Mouse (Mus musculus) heart, embryonic 16.5 days (tissue): Measurements from ENCODE around the gene Ptbp1. TPM values are rescaled to one million over a fixed set of nuclear protein-coding genes. Genes with fewer than 3 reads are reported as not detected.

Experiments
- ATAC-seq: fragments of 200-750 bp; cut with Nextera tagmentation; replicated peaks from 2 replicates; pipeline ENCODE4 v1.8.0; 2017; ENCODE audit warnings: moderate number of reproducible peaks; ENCODE audit not compliant: insufficient read depth, low FRiP score; ENCODE audit errors: extremely low read depth
- H3K27ac ChIP-seq: fragments of 300-500 bp; sonication (generic); 2 replicates; pipeline ENCODE4 v1.5.1; 2014; ENCODE audit warnings: mild to moderate bottlenecking, low read length, control low read depth, moderate library complexity
- H3K27me3 ChIP-seq: fragments of 300-500 bp; sonication (generic); 2 replicates; pipeline ENCODE4 v1.6.1; 2014; ENCODE audit warnings: low read length, mixed read lengths; ENCODE audit not compliant: control insufficient read depth, insufficient read depth
- H3K36me3 ChIP-seq: fragments of 300-500 bp; sonication (generic); 2 replicates; pipeline ENCODE4 v1.6.1; 2014; ENCODE audit not compliant: control insufficient read depth, insufficient read depth
- H3K4me1 ChIP-seq: fragments of 300-500 bp; sonication (generic); 2 replicates; pipeline ENCODE4 v1.6.1; 2014; ENCODE audit warnings: low read length, mixed read lengths; ENCODE audit not compliant: control insufficient read depth, insufficient read depth
- H3K4me2 ChIP-seq: fragments of 300-500 bp; sonication (generic); 2 replicates; pipeline ENCODE4 v1.6.1; 2014; ENCODE audit warnings: low read depth, mild to moderate bottlenecking, control low read depth, low read length
- H3K4me3 ChIP-seq: fragments of 300-500 bp; sonication (generic); 2 replicates; pipeline ENCODE4 v1.5.1; 2014; ENCODE audit warnings: mild to moderate bottlenecking, control low read depth, low read length
- H3K9ac ChIP-seq: fragments of 300-500 bp; sonication (generic); 2 replicates; pipeline ENCODE4 v1.6.1; 2014; ENCODE audit warnings: low read length, control low read depth
- H3K9me3 ChIP-seq: fragments of 300-500 bp; sonication (generic); replicated peaks from 2 replicates; pipeline ENCODE4 v1.6.1; 2016; ENCODE audit warnings: low read length; ENCODE audit not compliant: control insufficient read depth
- WGBS: fragments of 180-500 bp; shearing (Covaris S2); extraction: QIAGEN DNeasy Blood & Tissue Kit; methylation state at CpG from one replicate; pipeline ENCODE4 v1.1.7; 2014; 5-methylcytosine and 5-hydroxymethylcytosine counted together
- microRNA-seq: library from miRNA; unstranded; fragments of <30 nt; microRNA quantifications from one replicate; pipeline ENCODE4, GENCODE M21; 2017
- polyA plus RNA-seq: library from polyadenylated mRNA; unstranded; fragments of >200 nt; fragmentation: Nextera tagmentation; extraction: Ambion mirVana; gene quantifications from 2 replicates; pipeline ENCODE4 v1.2.1, GENCODE M21; 2015

Gene Ptbp1
- polyA plus RNA-seq, 1 experiment from 2014 or later = 146 TPM

GRCm38 (mm10) chr10:79909092-79909922, 55.1 kb downstream of the Ptbp1 start:
- H3K9ac ChIP-seq = peak overlapping the region; percentile 37
- H3K9me3 ChIP-seq = no peaks in the 10 kb centered on the region
- peak overlapping the region; percentile 66 for H3K27ac ChIP-seq
- peaks cover 24% of the 10 kb centered on the region for H3K36me3 ChIP-seq
- 21% methylated on average over 14 of the region's 14 CpGs for WGBS
- no peaks in the 10 kb centered on the region for H3K27me3 ChIP-seq
- ATAC-seq = peak; percentile 50
- H3K4me1 ChIP-seq = peaks cover 14% of the 10 kb centered on the region
- peak overlapping the region; percentile 15; the same call in 1 of the 2 replicates for H3K4me3 ChIP-seq
- peak overlapping the region; percentile 50 for H3K4me2 ChIP-seq

GRCm38 (mm10) chr10:79910556-79910955, 56.3 kb downstream of the Ptbp1 start, which contains the start of gene Gm26602:
Gm26602 (plus strand) TSS chr10:79910856.
- ATAC-seq = no peak
- H3K4me1 ChIP-seq = peaks cover 26% of the 10 kb centered on the region
- H3K36me3 ChIP-seq = peaks cover 15% of the 10 kb centered on the region
- H3K9me3 ChIP-seq = no peaks in the 10 kb centered on the region
- H3K4me3 ChIP-seq = no peak within 1 kb of the TSS
- no peak within 1 kb of the TSS for H3K9ac ChIP-seq
- H3K4me2 ChIP-seq = no peak within 1 kb of the TSS
- WGBS = 90% methylated on average over 4 of the region's 4 CpGs
- peak within 1 kb of the TSS; percentile 66 for H3K27ac ChIP-seq
- H3K27me3 ChIP-seq = no peaks in the 10 kb centered on the region

DNA sequence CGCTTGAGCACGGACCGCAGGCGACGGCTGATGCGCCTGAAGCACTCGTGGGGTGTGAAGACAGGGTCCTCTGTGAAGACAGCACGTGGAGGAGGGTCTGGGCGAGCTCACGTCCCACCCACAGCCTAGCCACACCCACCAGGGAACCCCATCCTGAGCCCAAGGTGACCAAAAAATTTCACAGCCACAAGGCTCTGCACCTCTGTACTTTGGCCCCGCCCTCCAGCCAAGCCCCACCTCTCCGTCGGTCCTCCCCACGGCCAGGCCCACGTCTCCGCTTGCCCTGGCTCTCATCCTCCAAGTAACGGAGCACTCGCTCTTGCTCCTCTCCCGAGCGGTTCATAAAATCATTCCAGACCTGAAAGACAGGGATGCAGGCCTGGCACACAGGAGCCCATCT, 58.2 kb downstream of the Ptbp1 start:
- no peak overlapping the region for H3K4me3 ChIP-seq
- no peaks in the 10 kb centered on the region for H3K27me3 ChIP-seq
- no peak overlapping the region for H3K27ac ChIP-seq
- peaks cover 8% of the 10 kb centered on the region for H3K36me3 ChIP-seq
- H3K9me3 ChIP-seq = no peaks in the 10 kb centered on the region
- no peak overlapping the region for H3K9ac ChIP-seq
- WGBS = 65% methylated on average over 20 of the region's 20 CpGs
- peaks cover 33% of the 10 kb centered on the region for H3K4me1 ChIP-seq
- ATAC-seq = no peak
- no peak overlapping the region for H3K4me2 ChIP-seq

Small RNA genes lying within 50 kb of the gene (microRNA-seq; reads per million reads assigned to microRNA genes)
- gene Mir6910 = not detected

Other genes starting within 250 kb of the Ptbp1 start
- gene C2cd4c, start 240.4 kb upstream of the Ptbp1 start, polyA plus RNA-seq = 0.05 TPM in 1 of 2 replicates, not detected in the other
- 2.0 and 2.6 TPM in 2 replicates for gene Shc2, start 216.5 kb upstream of the Ptbp1 start, polyA plus RNA-seq
- gene Odf3l2, start 208.7 kb upstream of the Ptbp1 start, polyA plus RNA-seq = not detected in 2 replicates
- 1.4 and 1.8 TPM in 2 replicates for gene Madcam1, start 189.9 kb upstream of the Ptbp1 start, polyA plus RNA-seq
- gene Tpgs1, start 185.1 kb upstream of the Ptbp1 start, polyA plus RNA-seq = 45.5 and 47.0 TPM in 2 replicates
- gene Cdc34, start 172.2 kb upstream of the Ptbp1 start, polyA plus RNA-seq = 98.0 and 101 TPM in 2 replicates
- gene Gzmm, start 165.4 kb upstream of the Ptbp1 start, polyA plus RNA-seq = 1.1 and 1.3 TPM in 2 replicates
- gene Bsg, start 149.9 kb upstream of the Ptbp1 start, polyA plus RNA-seq = 1,046 and 1,072 TPM in 2 replicates
- not detected in 2 replicates for gene Hcn2, start 137.8 kb upstream of the Ptbp1 start, polyA plus RNA-seq
- 36.1 and 36.3 TPM in 2 replicates for gene Polrmt, start 107.8 kb upstream of the Ptbp1 start, polyA plus RNA-seq
- gene Fgf22, start 99.4 kb upstream of the Ptbp1 start, polyA plus RNA-seq = 0.13 TPM in 1 of 2 replicates, not detected in the other
- gene Rnf126, start 87.5 kb upstream of the Ptbp1 start, polyA plus RNA-seq = 56.0 and 57.4 TPM in 2 replicates
- gene Fstl3, start 77.2 kb upstream of the Ptbp1 start, polyA plus RNA-seq = 22.6 and 26.7 TPM in 2 replicates
- gene Prss57, start 63.5 kb upstream of the Ptbp1 start, polyA plus RNA-seq = 2.9 and 7.9 TPM in 2 replicates
- gene Palm, start 60.9 kb upstream of the Ptbp1 start, polyA plus RNA-seq = 59.6 and 67.6 TPM in 2 replicates
- 1.8 and 1.9 TPM in 2 replicates for gene Misp, start 33.4 kb upstream of the Ptbp1 start, polyA plus RNA-seq
- 1.2 and 1.9 TPM in 2 replicates for gene Prtn3, start 20.0 kb downstream of the Ptbp1 start, polyA plus RNA-seq
- gene Plppr3, start 20.2 kb downstream of the Ptbp1 start, polyA plus RNA-seq = 9.1 and 9.8 TPM in 2 replicates
- 0.20 and 1.1 TPM in 2 replicates for gene Elane, start 31.8 kb downstream of the Ptbp1 start, polyA plus RNA-seq
- gene Cfd, start 36.4 kb downstream of the Ptbp1 start, polyA plus RNA-seq = not detected in 2 replicates
- gene Med16, start 54.5 kb downstream of the Ptbp1 start, polyA plus RNA-seq = 44.9 and 45.2 TPM in 2 replicates
- 2.4 and 13.2 TPM in 2 replicates for gene Gm26602, start 56.4 kb downstream of the Ptbp1 start, polyA plus RNA-seq
- gene Kiss1r, start 62.5 kb downstream of the Ptbp1 start, polyA plus RNA-seq = 0.49 and 0.64 TPM in 2 replicates
- gene R3hdm4, start 66.8 kb downstream of the Ptbp1 start, polyA plus RNA-seq = 112 and 114 TPM in 2 replicates
- 1.5 and 2.3 TPM in 2 replicates for gene Arid3a, start 72.6 kb downstream of the Ptbp1 start, polyA plus RNA-seq
- 69.6 TPM in 2 replicates for gene Wdr18, start 105.7 kb downstream of the Ptbp1 start, polyA plus RNA-seq
- gene Grin3b, start 116.3 kb downstream of the Ptbp1 start, polyA plus RNA-seq = 0.25 and 0.35 TPM in 2 replicates
- 10.6 and 13.5 TPM in 2 replicates for gene Tmem259, start 129.9 kb downstream of the Ptbp1 start, polyA plus RNA-seq
- 218 and 255 TPM in 2 replicates for gene Cnn2, start 134.2 kb downstream of the Ptbp1 start, polyA plus RNA-seq
- 3.2 TPM in 2 replicates for gene Abca7, start 142.1 kb downstream of the Ptbp1 start, polyA plus RNA-seq
- gene Arhgap45, start 162.2 kb downstream of the Ptbp1 start, polyA plus RNA-seq = 10.9 and 17.7 TPM in 2 replicates
- 136 and 144 TPM in 2 replicates for gene Polr2e, start 185.4 kb downstream of the Ptbp1 start, polyA plus RNA-seq
- 668 and 748 TPM in 2 replicates for gene Gpx4, start 192.7 kb downstream of the Ptbp1 start, polyA plus RNA-seq